9 mouse cellular contexts compared by ENCODE assay signal in genomic region chr8:95302410-95302809, GRCm38 (mm10). TPM values are rescaled to one million over a fixed set of nuclear protein-coding genes. Genes with fewer than 3 reads are reported as not detected.
DNase-seq lines count a peak whose midpoint lies in the region; ATAC-seq and TF ChIP-seq lines count a peak whose summit lies in the region.
"Had no signal": no experiment of that assay in that cellular context is flagged by ENCODE, and none has a peak within 500 bp of the region (broad histone marks: within the 10 kb centered on the region; RNA-seq: fewer than 3 reads in every experiment).

No protein-coding gene starts in this region.

- H3K4me1 ChIP-seq in CH12.LX (ENCODE audit: control insufficient read depth in 1 of 2, insufficient read depth in 2 of 2) = no peaks in the 10 kb centered on the region
- H3K4me1 ChIP-seq in bone marrow, adult 2 months (ENCODE audit: control insufficient read depth, insufficient read depth, low read length) = no peaks in the 10 kb centered on the region
- H3K4me1 ChIP-seq in midbrain, embryonic 16.5 days (ENCODE audit: control insufficient read depth, insufficient read depth, low read length) = peaks cover 2% of the 10 kb centered on the region; the same call in 1 of the 2 replicates

- no peak overlapping the region for H3K9ac ChIP-seq in CH12.LX (ENCODE audit: insufficient read depth, low read depth)
- no peak overlapping the region for H3K9ac ChIP-seq in midbrain, embryonic 16.5 days (ENCODE audit: low read depth, low read length)

- no peak for TF ChIP-seq POLR2A in CH12.LX (IDR thresholded peaks at IDR 0.05; ENCODE audit: low read depth, low read length)
- TF ChIP-seq POLR2A in bone marrow, adult 2 months (IDR thresholded peaks at IDR 0.05; ENCODE audit: borderline replicate concordance, control insufficient read depth, low read depth, low read length) = no peak

- no peak for TF ChIP-seq EP300 in CH12.LX (IDR thresholded peaks at IDR 0.05; ENCODE audit: low read length)

- H3K79me2 ChIP-seq in CH12.LX (replicated peaks; ENCODE audit: control insufficient read depth, extremely low read depth, insufficient read depth, poor library complexity, severe bottlenecking) = no peaks in the 10 kb centered on the region

- no peaks in the 10 kb centered on the region for H3K9me3 ChIP-seq in CH12.LX (replicated peaks; ENCODE audit: low read length)
- H3K9me3 ChIP-seq in midbrain, embryonic 16.5 days (replicated peaks; ENCODE audit: control insufficient read depth, low read length, poor library complexity, severe bottlenecking) = no peaks in the 10 kb centered on the region

- peak; percentile 14 to 64; a peak in 2 of 4 replicates for TF ChIP-seq CTCF in CH12.LX (conservative IDR thresholded peaks at IDR 0.05 in 1 of 2, IDR thresholded peaks at IDR 0.05 in 1 of 2; ENCODE audit: low read depth in 2 of 2, low read length in 2 of 2)
- TF ChIP-seq CTCF in bone marrow, adult 2 months (IDR thresholded peaks at IDR 0.05; ENCODE audit: control insufficient read depth, insufficient read depth, low read length) = peak; percentile 34; the same call in 1 of the 2 replicates

- H3K36me3 ChIP-seq in CH12.LX (replicated peaks in 1 of 2; ENCODE audit: control insufficient read depth in 1 of 2, insufficient read depth in 1 of 2, low read length in 1 of 2) = no peaks in the 10 kb centered on the region
- H3K36me3 ChIP-seq in midbrain, embryonic 16.5 days (ENCODE audit: control insufficient read depth, insufficient read depth, low read length) = no peaks in the 10 kb centered on the region

- peak; percentile 36 for DNase-seq in kidney, adult 18-20 months
- DNase-seq in kidney, adult 11 months = no peak
- peak; percentile 24 for DNase-seq in CH12.LX (ENCODE audit: extremely low read depth)
- peak; percentile 67 for DNase-seq in induced T-regulatory cell, adult 2 months (ENCODE audit: low read depth)
- DNase-seq in retina, embryonic 14.5 days (ENCODE audit: low spot score) = peak; percentile 64
- no peak for DNase-seq in gastrocnemius, adult 8-10 months (ENCODE audit: low spot score in 2 of 2)

- no peak for ATAC-seq in midbrain, embryonic 16.5 days

- no peak overlapping the region for H3K27ac ChIP-seq in CH12.LX (ENCODE audit: insufficient read depth, low read depth)
- no peak overlapping the region for H3K27ac ChIP-seq in bone marrow, adult 2 months (ENCODE audit: control insufficient read depth, insufficient read depth, low read depth, low read length, poor library complexity)
- no peak overlapping the region for H3K27ac ChIP-seq in midbrain, embryonic 16.5 days (ENCODE audit: low read length)
- H3K27ac ChIP-seq: macrophage had no signal

- no peak overlapping the region for H3K4me2 ChIP-seq in CH12.LX (ENCODE audit: insufficient read depth, low read depth, poor library complexity, severe bottlenecking)
- H3K4me2 ChIP-seq in midbrain, embryonic 16.5 days (ENCODE audit: low read length) = no peak overlapping the region

- dilution Hi-C loops in CH12.LX (cut with MboI; ENCODE audit: extremely low pct_ligation_motif_present, extremely low pct_unique_long_range_greater_than_20kb, low sequenced_read_pairs) = no loop called here

- H3K4me3 ChIP-seq in CH12.LX (replicated peaks in 1 of 3; ENCODE audit: low read depth in 2 of 3, low read length in 2 of 3, poor library complexity in 1 of 3) = no peak overlapping the region
- H3K4me3 ChIP-seq in bone marrow, adult 2 months (replicated peaks; ENCODE audit: control insufficient read depth, low read depth, low read length) = no peak overlapping the region
- no peak overlapping the region for H3K4me3 ChIP-seq in midbrain, embryonic 16.5 days (ENCODE audit: low read depth, low read length)

- peaks cover 78% of the 10 kb centered on the region for H3K27me3 ChIP-seq in CH12.LX (replicated peaks)
- no peaks in the 10 kb centered on the region for H3K27me3 ChIP-seq in midbrain, embryonic 16.5 days (ENCODE audit: control insufficient read depth, insufficient read depth, low read depth, low read length)

- peak; percentile 46 for TF ChIP-seq RAD21 in CH12.LX (IDR thresholded peaks at IDR 0.05; ENCODE audit: low read depth, low read length)

- WGBS in bone marrow, adult 2 months = 8% methylated on average over 5 of the region's 5 CpGs
- WGBS in midbrain, embryonic 16.5 days = 20% methylated on average over 5 of the region's 5 CpGs

- in situ Hi-C loops in CH12.LX (cut with MboI; ENCODE audit: low pct_ligation_motif_present, low pct_unique_long_range_greater_than_20kb, low sequenced_read_pairs) = loop anchor here (10.0 kb wide), 1 partner anchor 48 kb away; no protein-coding TSS in a partner anchor

TF ChIP-seq in CH12.LX, 34 proteins besides CTCF, POLR2A, EP300 and RAD21:
- no peak for TF ChIP-seq CHD1 (IDR thresholded peaks at IDR 0.05; ENCODE audit: low read depth, low read length)
- TF ChIP-seq SMC3 (IDR thresholded peaks at IDR 0.05; ENCODE audit: low read depth, low read length) = peak; percentile 45

RNA-seq across cellular contexts. Expression of gene Cngb1, which starts 4.0 kb away (rescaled TPM):
- total RNA-seq in CH12.LX (2012; rRNA removed) (not detected in 2 replicates), CH12.LX (2014; rRNA removed) (not detected in 2 replicates)
- polyA plus RNA-seq in CH12.LX (2012; ENCODE audit: insufficient read length, low read depth) = not detected in 2 replicates
- polyA plus RNA-seq in bone marrow, adult 2 months (2011; ENCODE audit: insufficient read depth, insufficient read length, low replicate concordance, missing spikeins) = 0.70 and 2.1 TPM in 2 replicates
- 0.51 and 0.67 TPM in 2 replicates for polyA plus RNA-seq in midbrain, embryonic 16.5 days (2015; fragmentation: Nextera tagmentation; extraction: Ambion mirVana)
- total RNA-seq in gastrocnemius, adult 8-10 months (2022) = under 1 TPM in 3 of 4 experiments, not detected in 1; 0.05 to 0.16 (median 0.07) TPM

RNA-seq across cellular contexts. Expression of gene Tepp, which starts 8.0 kb away (rescaled TPM):
- not detected in 2 replicates for total RNA-seq in CH12.LX (2012; rRNA removed)
- total RNA-seq in CH12.LX (2014; rRNA removed) = not detected in 2 replicates
- polyA plus RNA-seq in CH12.LX (2012; ENCODE audit: insufficient read length, low read depth) = not detected in 2 replicates
- polyA plus RNA-seq in bone marrow, adult 2 months (2011; ENCODE audit: insufficient read depth, insufficient read length, low replicate concordance, missing spikeins) = not detected in 2 replicates
- polyA plus RNA-seq in midbrain, embryonic 16.5 days (2015; fragmentation: Nextera tagmentation; extraction: Ambion mirVana) = 2.7 and 2.8 TPM in 2 replicates
- total RNA-seq in gastrocnemius, adult 8-10 months (2022) = not detected
- polyA plus RNA-seq: macrophage had no signal

RNA-seq across cellular contexts. Expression of gene Zfp319, which starts 29.3 kb away (rescaled TPM):
- total RNA-seq in CH12.LX (2012; rRNA removed) (2.0 and 2.1 TPM in 2 replicates), CH12.LX (2014; rRNA removed) (0.81 and 0.83 TPM in 2 replicates)
- polyA plus RNA-seq in CH12.LX (2012; ENCODE audit: insufficient read length, low read depth) = 2.7 and 3.3 TPM in 2 replicates
- polyA plus RNA-seq in bone marrow, adult 2 months (2011; ENCODE audit: insufficient read depth, insufficient read length, low replicate concordance, missing spikeins) = 1.1 and 3.3 TPM in 2 replicates
- 16.2 and 17.5 TPM in 2 replicates for polyA plus RNA-seq in midbrain, embryonic 16.5 days (2015; fragmentation: Nextera tagmentation; extraction: Ambion mirVana)
- 1 to 10 TPM; 2.8 to 3.8 (median 2.9) TPM for total RNA-seq in gastrocnemius, adult 8-10 months (2022)

RNA-seq across cellular contexts. Expression of gene Usb1, which starts 29.7 kb away (rescaled TPM):
- total RNA-seq in CH12.LX (2012; rRNA removed) (15.2 and 17.8 TPM in 2 replicates), CH12.LX (2014; rRNA removed) (17.7 and 25.0 TPM in 2 replicates)
- polyA plus RNA-seq in CH12.LX (2012; ENCODE audit: insufficient read length, low read depth) = 15.7 and 16.4 TPM in 2 replicates
- polyA plus RNA-seq in bone marrow, adult 2 months (2011; ENCODE audit: insufficient read depth, insufficient read length, low replicate concordance, missing spikeins) = 4.8 and 20.2 TPM in 2 replicates
- polyA plus RNA-seq in midbrain, embryonic 16.5 days (2015; fragmentation: Nextera tagmentation; extraction: Ambion mirVana) = 35.5 and 38.2 TPM in 2 replicates
- 1 to 10 TPM; 4.0 to 7.4 (median 6.1) TPM for total RNA-seq in gastrocnemius, adult 8-10 months (2022)

RNA-seq across cellular contexts. Expression of gene Mmp15, which starts 49.7 kb away (rescaled TPM):
- total RNA-seq in CH12.LX (2012; rRNA removed) (0.04 TPM in 2 replicates), CH12.LX (2014; rRNA removed) (not detected in 2 replicates)
- polyA plus RNA-seq in CH12.LX (2012; ENCODE audit: insufficient read length, low read depth) = 0.44 TPM in 1 of 2 replicates, not detected in the other
- polyA plus RNA-seq in bone marrow, adult 2 months (2011; ENCODE audit: insufficient read depth, insufficient read length, low replicate concordance, missing spikeins) = 0.63 TPM in 1 of 2 replicates, not detected in the other
- polyA plus RNA-seq in midbrain, embryonic 16.5 days (2015; fragmentation: Nextera tagmentation; extraction: Ambion mirVana) = 14.1 and 14.4 TPM in 2 replicates
- total RNA-seq in gastrocnemius, adult 8-10 months (2022) = 10 to 100 TPM; 13.0 to 18.3 (median 14.1) TPM

Comparison
In these comparisons a context has a peak if more than half of its experiments do, and no peak if none do; other contexts are left out.
1. DNase-seq: peak in kidney, adult 18-20 months (single experiment), CH12.LX (single experiment), induced T-regulatory cell, adult 2 months (single experiment) and retina, embryonic 14.5 days (single experiment); none in kidney, adult 11 months (single experiment) and gastrocnemius, adult 8-10 months (0 of 2).